Mouse (Mus musculus) CH12.LX (cell line): ENCODE measurements around the gene Svs1. TPM values are rescaled to one million over a fixed set of nuclear protein-coding genes. Genes with fewer than 3 reads are reported as not detected.

Source experiments
- DNase-seq: peaks from one replicate; pipeline ENCODE4 v3.0.0-alpha.2; 2013; ENCODE audit errors: extremely low read depth
- H3K27ac ChIP-seq: 2 replicates; pipeline ENCODE4 v1.5.1; 2012; ENCODE audit warnings: low read depth, mild to moderate bottlenecking, control low read depth, moderate library complexity; ENCODE audit not compliant: insufficient read depth
- H3K27me3 ChIP-seq: replicated peaks from 2 replicates; pipeline ENCODE3; 2012; ENCODE audit warnings: inconsistent platforms
- H3K36me3 ChIP-seq, 2 experiments: replicated peaks in 1 of 2; 2 replicates each; pipeline versions ENCODE3 to v1.6.1; 2012; ENCODE audit warnings: inconsistent platforms in 1 of 2, low read length in 1 of 2, mild to moderate bottlenecking in 1 of 2, mixed read lengths in 1 of 2, moderate library complexity in 1 of 2; ENCODE audit not compliant: control insufficient read depth in 1 of 2, insufficient read depth in 1 of 2
- H3K4me1 ChIP-seq, 2 experiments: 2 replicates each; pipeline ENCODE4 v1.6.1; 2012; ENCODE audit warnings: inconsistent platforms in 1 of 2, moderate library complexity in 1 of 2; ENCODE audit not compliant: insufficient read depth in 2 of 2, control insufficient read depth in 1 of 2
- H3K4me2 ChIP-seq: 2 replicates; pipeline ENCODE4 v1.6.1; 2012; ENCODE audit warnings: low read depth, mild to moderate bottlenecking, control low read depth; ENCODE audit not compliant: poor library complexity, insufficient read depth, severe bottlenecking
- H3K4me3 ChIP-seq, 3 experiments: fragments of 150-350 bp in 1 of 3; sonication (generic) in 1 of 3; replicated peaks in 1 of 3; 2 replicates each; pipeline versions ENCODE3 to v1.5.1; 2011 to 2012; ENCODE audit warnings: low read depth in 2 of 3, low read length in 2 of 3, mild to moderate bottlenecking in 2 of 3, moderate library complexity in 2 of 3, control low read depth in 1 of 3, improper control_type of control experiment in 1 of 3, inconsistent platforms in 1 of 3, mixed read lengths in 1 of 3; ENCODE audit not compliant: poor library complexity in 1 of 3
- H3K79me2 ChIP-seq: replicated peaks from 2 replicates; pipeline ENCODE4 v1.6.1; 2012; ENCODE audit warnings: mild to moderate bottlenecking, moderate library complexity; ENCODE audit not compliant: control insufficient read depth, poor library complexity, insufficient read depth, severe bottlenecking; ENCODE audit errors: extremely low read depth
- H3K9ac ChIP-seq: 2 replicates; pipeline ENCODE4 v1.6.1; 2012; ENCODE audit warnings: low read depth, mild to moderate bottlenecking, control low read depth, moderate library complexity; ENCODE audit not compliant: insufficient read depth
- H3K9me3 ChIP-seq: replicated peaks from 2 replicates; pipeline ENCODE3; 2012; ENCODE audit warnings: low read length, inconsistent platforms, mixed read lengths
- BHLHE40 ChIP-seq: IDR thresholded peaks from 2 replicates; pipeline ENCODE4 v1.6.1; 2011; ENCODE audit warnings: mild to moderate bottlenecking, low read depth, low read length, improper control_type of control experiment
- CHD1 ChIP-seq: IDR thresholded peaks from 2 replicates; pipeline ENCODE4 v1.6.1; 2012; ENCODE audit warnings: low read depth, low read length, improper control_type of control experiment, inconsistent platforms
- E2F4 ChIP-seq: IDR thresholded peaks from 2 replicates; pipeline ENCODE4 v1.6.1; 2011; ENCODE audit warnings: low read depth, low read length, improper control_type of control experiment; ENCODE audit not compliant: insufficient replicate concordance
- EP300 ChIP-seq: IDR thresholded peaks from 2 replicates; pipeline ENCODE4 v1.6.1; 2011; ENCODE audit warnings: low read length, improper control_type of control experiment
- ETS1 ChIP-seq: conservative IDR thresholded peaks from 2 replicates; pipeline ENCODE4 v1.6.1; 2012; ENCODE audit warnings: low read depth, mild to moderate bottlenecking, inconsistent platforms, low read length, improper control_type of control experiment, moderate library complexity
- IRF4 ChIP-seq: IDR thresholded peaks from 2 replicates; pipeline ENCODE4 v1.6.1; 2014; ENCODE audit warnings: low read depth, mild to moderate bottlenecking, inconsistent platforms, low read length, improper control_type of control experiment
- KAT2A ChIP-seq: IDR thresholded peaks from 2 replicates; pipeline ENCODE4 v1.6.1; 2012; ENCODE audit warnings: low read length, improper control_type of control experiment, inconsistent platforms; ENCODE audit not compliant: insufficient replicate concordance
- MAX ChIP-seq: IDR thresholded peaks from 2 replicates; pipeline ENCODE4 v1.6.1; 2011; ENCODE audit warnings: low read length, improper control_type of control experiment
- MAZ ChIP-seq: IDR thresholded peaks from 2 replicates; pipeline ENCODE4 v1.6.1; 2012; ENCODE audit warnings: low read depth, mild to moderate bottlenecking, inconsistent platforms, low read length, improper control_type of control experiment, moderate library complexity
- MEF2A ChIP-seq: IDR thresholded peaks from 2 replicates; pipeline ENCODE4 v1.6.1; 2014; ENCODE audit warnings: low read depth, mild to moderate bottlenecking, inconsistent platforms, low read length, improper control_type of control experiment, borderline replicate concordance
- NELFE ChIP-seq: IDR thresholded peaks from 2 replicates; pipeline ENCODE4 v1.6.1; 2011; ENCODE audit warnings: low read depth, low read length, improper control_type of control experiment
- POLR2AphosphoS2 ChIP-seq: IDR thresholded peaks from 2 replicates; pipeline ENCODE4 v1.6.1; 2011; ENCODE audit warnings: low read depth, low read length, improper control_type of control experiment
- SIN3A ChIP-seq: IDR thresholded peaks from 2 replicates; pipeline ENCODE4 v1.6.1; 2012; ENCODE audit warnings: low read length, improper control_type of control experiment, inconsistent platforms
- TBP ChIP-seq: conservative IDR thresholded peaks from 2 replicates; pipeline ENCODE4 v1.6.1; 2011; ENCODE audit warnings: low read depth, low read length, improper control_type of control experiment
- TCF12 ChIP-seq: IDR thresholded peaks from 2 replicates; pipeline ENCODE4 v1.6.1; 2014; ENCODE audit warnings: low read depth, mild to moderate bottlenecking, inconsistent platforms, low read length, improper control_type of control experiment
- USF2 ChIP-seq: conservative IDR thresholded peaks from 2 replicates; pipeline ENCODE4 v1.6.1; 2011; ENCODE audit warnings: low read depth, low read length, improper control_type of control experiment
- ZC3H11A ChIP-seq: IDR thresholded peaks from 2 replicates; pipeline ENCODE4 v1.6.1; 2012; ENCODE audit warnings: low read depth, mild to moderate bottlenecking, inconsistent platforms, low read length, improper control_type of control experiment
- ZNF384 ChIP-seq: IDR thresholded peaks from 2 replicates; pipeline ENCODE4 v1.6.1; 2012; ENCODE audit warnings: low read depth, low read length, improper control_type of control experiment, inconsistent platforms
- dilution Hi-C: fragments of 300-500 bp; cut with MboI; formaldehyde crosslinking; loops from 2 replicates; pipeline ENCODE4 v1.14.3; 2020; ENCODE audit warnings: low sequenced_read_pairs; ENCODE audit not compliant: extremely low pct_unique_long_range_greater_than_20kb, extremely low pct_ligation_motif_present
- in situ Hi-C: fragments of 300-500 bp; cut with MboI; formaldehyde crosslinking; loops from 3 replicates; pipeline ENCODE4 v1.14.3; 2019; ENCODE audit warnings: low sequenced_read_pairs, low pct_ligation_motif_present, low pct_unique_long_range_greater_than_20kb, mixed read lengths
- polyA plus RNA-seq: library from polyadenylated mRNA; unstranded; fragments of >175 nt; gene quantifications from 2 replicates; pipeline ENCODE4 v1.2.1, GENCODE M21; 2012; ENCODE audit warnings: low read depth; ENCODE audit not compliant: insufficient read length
- total RNA-seq, 2 experiments: library from RNA; depleted of rRNA; stranded (reverse); fragments of 300-350 nt in 1 of 2; fragments of >200 nt in 1 of 2; gene quantifications; 2 replicates each; pipeline ENCODE4 v1.2.3; 2012 to 2014

Svs1 gene
- total and polyA plus RNA-seq, 3 experiments = not detected

DNA sequence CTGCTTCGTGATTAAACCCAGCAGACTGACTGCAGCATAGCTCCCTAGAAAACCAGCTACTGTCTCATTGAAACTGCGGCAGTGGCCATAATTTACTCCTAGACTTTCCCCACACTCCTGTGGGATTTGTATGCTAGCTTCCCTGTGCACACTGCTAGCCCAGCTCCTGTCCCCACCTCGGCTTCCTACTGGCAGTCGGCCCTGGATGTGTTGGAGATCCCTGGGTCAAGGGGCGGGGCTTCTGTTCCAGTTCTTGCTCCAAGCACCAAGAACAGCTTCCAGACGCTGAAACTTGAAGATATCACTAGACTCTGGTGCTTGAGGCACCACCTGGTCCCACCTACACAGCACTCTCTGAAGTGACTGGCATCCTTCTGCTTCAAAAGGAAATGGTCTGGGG is 11.5 kb downstream of the Svs1 start:
- no peak for DNase-seq
- dilution Hi-C loops = no loop called here
- H3K27me3 ChIP-seq = peaks cover 3% of the 10 kb centered on the region
- H3K27ac ChIP-seq = no peak overlapping the region
- no peak overlapping the region for H3K9ac ChIP-seq
- H3K4me2 ChIP-seq = no peak overlapping the region
- H3K79me2 ChIP-seq = no peaks in the 10 kb centered on the region
- TF ChIP-seq KAT2A = no peak
- TF ChIP-seq CHD1 = no peak
- no peak for TF ChIP-seq NELFE
- no peak for TF ChIP-seq SIN3A
- no peak for TF ChIP-seq MEF2A
- no peak for TF ChIP-seq EP300
- TF ChIP-seq E2F4 = no peak
- TF ChIP-seq TBP = no peak
- no peak for TF ChIP-seq MAX
- no peak for TF ChIP-seq ZC3H11A
- no peak for TF ChIP-seq POLR2AphosphoS2
- no peak for TF ChIP-seq BHLHE40
- no peak for TF ChIP-seq TCF12
- no peak for TF ChIP-seq ZNF384
- in situ Hi-C loops = no loop called here
- no peak overlapping the region for H3K4me3 ChIP-seq
- no peaks in the 10 kb centered on the region for H3K4me1 ChIP-seq
- no peaks in the 10 kb centered on the region for H3K36me3 ChIP-seq
- H3K9me3 ChIP-seq = no peaks in the 10 kb centered on the region

DNA sequence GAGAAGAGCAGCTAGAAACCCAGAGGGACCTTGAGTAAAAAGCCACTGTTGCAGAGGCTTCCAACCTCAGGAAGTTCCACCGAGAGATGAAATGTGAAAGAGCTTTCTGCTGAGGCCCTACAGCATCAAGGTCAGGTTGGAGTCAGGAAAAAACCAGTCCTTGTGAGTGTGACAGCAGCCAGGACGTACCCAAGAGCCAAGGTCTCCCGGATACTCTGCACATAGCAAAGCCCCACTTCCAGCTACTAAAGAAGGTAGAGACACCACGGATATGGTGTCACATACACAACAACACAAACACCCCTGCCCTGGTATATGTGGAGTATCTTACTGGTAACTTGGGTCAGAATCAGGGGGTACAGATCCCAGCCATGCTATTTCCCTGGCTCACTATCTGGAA is 12.1 kb downstream of the Svs1 start:
- TF ChIP-seq EP300 (no peak), CHD1 (no peak), IRF4 (no peak), ETS1 (no peak), USF2 (no peak), MAZ (no peak)
- no peak for DNase-seq
- H3K9ac ChIP-seq = no peak overlapping the region
- peaks cover 3% of the 10 kb centered on the region for H3K27me3 ChIP-seq
- no peak overlapping the region for H3K27ac ChIP-seq
- no peaks in the 10 kb centered on the region for H3K4me1 ChIP-seq
- H3K4me3 ChIP-seq = no peak overlapping the region
- H3K79me2 ChIP-seq = no peaks in the 10 kb centered on the region
- H3K36me3 ChIP-seq = no peaks in the 10 kb centered on the region
- in situ Hi-C loops = no loop called here
- dilution Hi-C loops = no loop called here
- no peak overlapping the region for H3K4me2 ChIP-seq
- H3K9me3 ChIP-seq = no peaks in the 10 kb centered on the region
